Mouse (Mus musculus) brain, embryonic 14.5 days (tissue): ENCODE results near the gene Aldh3b2. TPM values are rescaled to one million over a fixed set of nuclear protein-coding genes. Genes with fewer than 3 reads are reported as not detected.
A peak's percentile ranks its signal among the peaks of the same experiment; 100 is the strongest.
"Not testable (repeated sequence)": the region's sequence is repeated elsewhere in the genome, so short reads cannot be mapped to it uniquely, and the experiment has no call there.

ENCODE experiments used
- DNase-seq: peaks from one replicate; pipeline ENCODE4 v3.0.0-alpha.2; 2011; ENCODE audit warnings: low read depth
- CTCF ChIP-seq: fragments of 200-500 bp; IDR thresholded peaks from 2 replicates; pipeline ENCODE4 v1.5.1; 2012; ENCODE audit warnings: inconsistent platforms, mild to moderate bottlenecking, moderate library complexity, borderline replicate concordance; ENCODE audit not compliant: insufficient read depth, insufficient read length; ENCODE audit errors: extremely low read depth
- POLR2A ChIP-seq: fragments of 200-500 bp; IDR thresholded peaks from 2 replicates; pipeline ENCODE4 v1.6.1; 2012; ENCODE audit warnings: mild to moderate bottlenecking, inconsistent platforms, borderline replicate concordance; ENCODE audit not compliant: poor library complexity, insufficient read depth, insufficient read length, severe bottlenecking; ENCODE audit errors: extremely low read depth
- polyA plus RNA-seq: library from polyadenylated mRNA; depleted of rRNA; stranded (reverse); fragments of >200 nt; gene quantifications from 2 replicates; pipeline ENCODE4 v1.2.3, GENCODE M21; 2012

Gene Aldh3b2
- polyA plus RNA-seq, 1 experiment, result 1.3 TPM

- TF ChIP-seq CTCF, result no peak
- TF ChIP-seq POLR2A, result no peak
- DNase-seq, result no peak
Observed at GRCm38 (mm10) chr19:3967258-3967657, 4.9 kb upstream of the Aldh3b2 start.

DNA sequence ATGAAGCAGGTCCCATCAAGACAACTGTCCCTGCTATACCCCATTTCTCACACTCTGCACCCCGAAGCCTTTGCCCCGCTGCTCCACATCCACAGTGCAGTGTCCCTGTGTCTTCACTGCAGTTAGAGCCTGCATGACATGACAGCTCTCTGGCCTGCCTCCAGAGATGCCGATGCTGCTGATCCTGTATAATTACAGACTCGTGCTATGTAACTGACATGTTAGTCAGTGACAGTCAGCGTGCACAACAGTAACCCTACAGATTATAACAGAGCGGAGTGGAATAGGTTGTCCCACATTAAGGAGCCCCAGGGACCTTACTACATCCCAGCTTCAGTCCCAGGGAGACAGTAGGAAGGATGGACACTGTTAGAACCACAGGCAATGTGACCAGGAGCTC lies 2.5 kb downstream of the Aldh3b2 start:
- DNase-seq, result not testable (repeated sequence)

DNA sequence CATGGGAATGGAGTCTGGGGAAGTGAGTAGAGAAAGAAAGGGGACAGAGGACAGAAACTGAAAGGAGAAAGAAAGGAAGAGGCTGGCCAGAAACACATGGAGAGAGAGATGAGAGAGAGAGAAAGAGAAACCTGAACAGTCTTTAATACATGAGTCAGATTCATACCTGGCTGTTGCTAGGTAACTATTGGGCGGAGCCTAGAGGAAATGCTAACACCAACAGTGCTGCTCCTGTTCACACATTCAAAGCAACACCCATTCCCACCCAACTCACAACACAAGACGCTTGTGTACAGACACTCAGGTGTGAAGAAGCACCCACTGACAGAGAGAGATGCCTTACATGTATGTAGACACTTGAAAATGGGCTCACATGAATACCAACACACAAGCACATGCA lies 3.7 kb downstream of the Aldh3b2 start:
- TF ChIP-seq POLR2A (no peak), CTCF (no peak)
- DNase-seq, result no peak

- peak; percentile 89 for DNase-seq
- TF ChIP-seq CTCF, result peak; percentile 75
- TF ChIP-seq POLR2A, result no peak
Observed at GRCm38 (mm10) chr19:3980309-3980708, 8.2 kb downstream of the Aldh3b2 start.

DNA sequence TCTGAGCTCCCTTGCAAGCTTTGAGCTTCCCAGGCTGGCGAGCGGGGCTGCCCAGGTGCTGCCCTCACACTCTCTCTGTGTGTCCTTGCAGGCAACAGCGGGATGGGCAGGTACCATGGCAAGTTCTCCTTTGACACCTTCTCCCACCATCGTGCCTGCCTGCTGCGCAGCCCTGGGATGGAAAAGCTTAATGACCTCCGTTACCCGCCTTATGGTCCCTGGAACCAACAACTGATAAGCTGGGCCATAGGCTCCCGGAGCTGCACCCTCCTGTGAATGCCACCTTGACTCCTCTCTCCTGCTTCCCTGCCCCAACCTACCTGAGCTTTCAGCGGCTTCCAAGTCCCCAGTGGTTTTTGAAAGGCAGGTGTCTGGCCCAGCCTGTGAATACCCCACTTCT lies 8.8 kb downstream of the Aldh3b2 start:
- TF ChIP-seq CTCF (no peak), POLR2A (no peak)
- no peak for DNase-seq

DNA sequence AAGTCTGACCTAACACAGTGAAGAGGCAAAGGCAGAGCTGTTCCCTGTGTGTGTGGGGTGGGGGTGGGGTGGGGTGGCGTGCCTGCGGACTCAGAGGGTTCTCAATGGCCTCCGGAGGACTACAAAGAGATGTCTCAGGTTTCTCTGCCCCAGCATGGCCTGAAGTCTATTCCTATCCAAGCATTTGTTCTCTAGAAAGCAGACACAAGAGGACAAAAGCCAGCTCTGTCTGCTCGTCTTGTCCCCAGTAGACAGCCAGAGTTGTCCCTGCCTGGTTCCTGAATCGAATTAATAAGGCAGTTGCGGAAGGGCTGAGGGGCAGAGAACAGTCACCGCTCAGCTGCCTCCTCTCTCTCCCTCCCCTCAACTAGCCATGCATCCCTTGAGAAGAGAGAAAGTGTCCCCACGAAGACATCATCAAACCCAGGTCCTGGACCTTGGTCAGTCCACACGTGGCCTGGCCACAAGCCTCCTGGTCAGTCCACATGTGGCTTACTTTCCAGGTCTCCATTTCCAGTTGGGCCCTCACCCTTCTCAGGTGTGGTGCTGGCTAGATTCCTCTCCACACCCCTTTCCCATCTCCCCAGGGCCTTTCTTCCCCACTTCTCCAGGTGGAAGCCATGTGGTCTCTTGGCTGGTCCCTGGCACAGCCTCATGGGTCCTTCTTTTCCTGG lies 11.5 kb downstream of the Aldh3b2 start:
- TF ChIP-seq CTCF, result no peak
- no peak for TF ChIP-seq POLR2A
- no peak for DNase-seq

DNA sequence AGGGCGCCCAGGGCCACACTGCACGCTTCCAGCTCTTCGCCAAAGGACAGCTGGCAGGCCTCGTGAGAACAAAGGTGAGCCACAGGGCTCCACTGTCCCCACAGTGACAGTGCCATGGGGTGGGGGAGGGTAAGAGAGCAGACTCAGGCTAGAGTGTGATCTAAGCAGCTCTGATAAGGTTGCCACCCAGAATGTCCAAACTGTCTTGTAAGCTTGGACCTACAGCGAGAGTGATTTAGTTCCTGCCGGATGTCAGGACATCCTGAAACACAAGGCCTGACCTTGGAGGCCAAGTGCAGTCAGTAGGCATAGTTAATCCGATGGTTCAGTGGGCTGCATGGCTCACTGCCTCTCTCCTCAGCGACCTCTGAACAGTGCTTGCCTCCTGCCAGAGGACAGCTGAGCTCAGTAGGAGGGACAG lies 13.1 kb downstream of the Aldh3b2 start:
- TF ChIP-seq POLR2A (no peak), CTCF (no peak)
- no peak for DNase-seq

- peak; percentile 62 for DNase-seq
- no peak for TF ChIP-seq CTCF
- no peak for TF ChIP-seq POLR2A
Observed at GRCm38 (mm10) chr19:3986334-3986733, 14.2 kb downstream of the Aldh3b2 start, which contains the start of gene Acy3. Acy3 (plus strand) TSS chr19:3986570.

DNA sequence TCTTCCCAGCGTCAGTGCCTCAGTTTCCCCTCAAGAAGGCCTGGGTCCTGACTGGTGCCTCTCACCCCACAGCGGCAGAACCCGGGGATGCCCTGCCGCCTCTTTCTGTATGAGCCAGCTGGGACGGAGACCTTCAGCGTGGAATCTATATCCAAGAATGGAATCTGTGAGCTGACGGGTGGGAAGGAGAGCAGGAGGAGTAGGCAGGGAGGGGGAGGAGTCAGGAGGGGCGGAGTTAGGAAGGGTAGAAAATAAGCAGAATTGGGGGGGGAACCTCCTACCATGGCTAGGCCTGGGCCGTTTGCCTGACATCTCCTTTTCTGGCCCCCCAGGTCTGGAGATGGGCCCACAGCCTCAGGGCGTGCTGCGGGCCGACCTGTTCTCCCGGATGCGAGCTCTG lies 15.9 kb downstream of the Aldh3b2 start:
- no peak for DNase-seq
- TF ChIP-seq POLR2A, result no peak
- TF ChIP-seq CTCF, result no peak

- DNase-seq, result no peak
- TF ChIP-seq CTCF (no peak; the same call in 1 of the 2 replicates), POLR2A (no peak)
Observed at GRCm38 (mm10) chr19:3988750-3989149, 16.6 kb downstream of the Aldh3b2 start.

DNA sequence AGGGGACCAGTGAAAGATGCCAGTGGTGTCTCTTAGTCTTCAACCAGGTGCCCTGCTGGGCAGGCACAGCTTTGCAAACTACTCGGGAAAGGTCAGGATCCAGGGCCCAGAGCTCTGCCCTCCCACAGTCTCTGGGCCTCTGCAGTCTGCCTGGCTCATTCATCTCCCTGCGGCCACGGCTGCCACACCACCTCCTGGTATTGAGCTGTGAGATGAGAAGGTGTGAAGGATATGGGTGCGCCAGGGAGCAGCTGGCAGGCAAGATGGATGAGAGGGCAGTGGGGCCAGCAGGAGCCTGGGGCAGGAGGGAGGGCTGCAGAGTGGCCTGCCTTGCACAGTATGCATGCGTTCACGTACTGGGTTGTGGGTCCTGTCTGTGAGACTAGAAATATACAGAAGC lies 18.7 kb downstream of the Aldh3b2 start:
- TF ChIP-seq CTCF, result no peak
- TF ChIP-seq POLR2A, result no peak
- no peak for DNase-seq

DNA sequence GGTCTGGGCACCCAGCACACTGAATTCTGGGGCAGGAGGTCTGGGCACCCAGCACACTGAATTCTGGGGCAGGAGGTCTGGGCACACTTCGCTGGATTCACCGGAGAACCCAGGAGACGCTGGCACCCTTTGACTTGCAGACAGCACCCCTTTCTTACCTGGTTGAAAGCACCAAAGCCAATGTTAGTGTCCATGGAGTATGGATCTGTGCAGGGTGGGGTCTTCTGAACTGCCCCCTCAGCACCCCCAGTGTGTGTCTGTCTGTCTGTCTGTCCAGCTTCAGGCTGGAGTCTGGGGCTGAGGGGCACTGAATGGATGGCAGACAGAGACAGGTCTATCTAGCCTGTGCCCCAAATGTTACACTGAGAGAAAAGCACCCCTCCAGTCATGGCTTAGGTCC lies 19.4 kb downstream of the Aldh3b2 start:
- TF ChIP-seq CTCF, result no peak
- no peak for TF ChIP-seq POLR2A
- DNase-seq, result no peak
